Mouse (Mus musculus) heart, postnatal 0 days (tissue): Measurements from ENCODE around the gene Nucb1. TPM values are rescaled to one million over a fixed set of nuclear protein-coding genes. Genes with fewer than 3 reads are reported as not detected.
A peak's percentile ranks its signal among the peaks of the same experiment; 100 is the strongest.

Source experiments
- ATAC-seq: fragments of 200-750 bp; cut with Nextera tagmentation; 2 replicates; pipeline ENCODE4 v1.8.0; 2017; ENCODE audit warnings: low read depth, moderate number of reproducible peaks, moderate library complexity; ENCODE audit not compliant: insufficient read depth
- DNase-seq: peaks from one replicate; pipeline ENCODE4 v3.0.0-alpha.2; 2016; ENCODE audit warnings: low spot score
- H3K27ac ChIP-seq: fragments of 300-500 bp; sonication (generic); 2 replicates; pipeline ENCODE4 v1.5.1; 2014; ENCODE audit warnings: low read depth, mild to moderate bottlenecking
- H3K27me3 ChIP-seq: fragments of 300-500 bp; sonication (generic); 2 replicates; pipeline ENCODE4 v1.6.1; 2014; ENCODE audit warnings: low read length, mixed read lengths; ENCODE audit not compliant: control insufficient read depth, insufficient read depth
- H3K36me3 ChIP-seq: fragments of 300-500 bp; sonication (generic); replicated peaks from 2 replicates; pipeline ENCODE4 v1.6.1; 2014; ENCODE audit warnings: low read length, mixed read lengths; ENCODE audit not compliant: control insufficient read depth, insufficient read depth
- H3K4me1 ChIP-seq: fragments of 300-500 bp; sonication (generic); 2 replicates; pipeline ENCODE4 v1.6.1; 2014; ENCODE audit warnings: antibody characterized with exemption; ENCODE audit not compliant: control insufficient read depth, insufficient read depth
- H3K4me2 ChIP-seq: fragments of 300-500 bp; sonication (generic); 2 replicates; pipeline ENCODE4 v1.6.1; 2014; ENCODE audit warnings: low read depth, mild to moderate bottlenecking, low read length, moderate library complexity
- H3K4me3 ChIP-seq: fragments of 300-500 bp; sonication (generic); 2 replicates; pipeline ENCODE4 v1.5.1; 2014; ENCODE audit warnings: low read depth, low read length
- H3K9ac ChIP-seq: fragments of 300-500 bp; sonication (generic); replicated peaks from 2 replicates; pipeline ENCODE4 v1.6.1; 2014; ENCODE audit warnings: low read depth, low read length, mixed read lengths
- H3K9me3 ChIP-seq: fragments of 300-500 bp; sonication (generic); replicated peaks from 2 replicates; pipeline ENCODE4 v1.6.1; 2016; ENCODE audit warnings: low read length; ENCODE audit not compliant: control insufficient read depth
- CTCF ChIP-seq: IDR thresholded peaks from 2 replicates; pipeline ENCODE4 v1.5.1; 2016; ENCODE audit warnings: antibody characterized with exemption, control low read depth, low read depth
- EP300 ChIP-seq: IDR thresholded peaks from 2 replicates; pipeline ENCODE4 v1.6.1; 2016; ENCODE audit warnings: antibody characterized with exemption, low read depth
- WGBS: fragments of 180-500 bp; shearing (Covaris S2); extraction: QIAGEN DNeasy Blood & Tissue Kit; methylation state at CpG from one replicate; pipeline ENCODE4 v1.1.7; 2014; 5-methylcytosine and 5-hydroxymethylcytosine counted together
- polyA plus RNA-seq: library from polyadenylated mRNA; unstranded; fragments of >200 nt; fragmentation: Nextera tagmentation; extraction: Ambion mirVana; gene quantifications from 2 replicates; pipeline ENCODE4 v1.2.1, GENCODE M21; 2015
- total RNA-seq: library from RNA; depleted of rRNA; stranded (reverse); fragments of >200 nt; gene quantifications from 2 replicates; pipeline ENCODE4 v1.2.3, GENCODE M21; 2014; ENCODE audit warnings: low replicate concordance

Gene Nucb1
- total and polyA plus RNA-seq, 2 experiments from 2014 or later, result 78.4 to 110 TPM

DNA sequence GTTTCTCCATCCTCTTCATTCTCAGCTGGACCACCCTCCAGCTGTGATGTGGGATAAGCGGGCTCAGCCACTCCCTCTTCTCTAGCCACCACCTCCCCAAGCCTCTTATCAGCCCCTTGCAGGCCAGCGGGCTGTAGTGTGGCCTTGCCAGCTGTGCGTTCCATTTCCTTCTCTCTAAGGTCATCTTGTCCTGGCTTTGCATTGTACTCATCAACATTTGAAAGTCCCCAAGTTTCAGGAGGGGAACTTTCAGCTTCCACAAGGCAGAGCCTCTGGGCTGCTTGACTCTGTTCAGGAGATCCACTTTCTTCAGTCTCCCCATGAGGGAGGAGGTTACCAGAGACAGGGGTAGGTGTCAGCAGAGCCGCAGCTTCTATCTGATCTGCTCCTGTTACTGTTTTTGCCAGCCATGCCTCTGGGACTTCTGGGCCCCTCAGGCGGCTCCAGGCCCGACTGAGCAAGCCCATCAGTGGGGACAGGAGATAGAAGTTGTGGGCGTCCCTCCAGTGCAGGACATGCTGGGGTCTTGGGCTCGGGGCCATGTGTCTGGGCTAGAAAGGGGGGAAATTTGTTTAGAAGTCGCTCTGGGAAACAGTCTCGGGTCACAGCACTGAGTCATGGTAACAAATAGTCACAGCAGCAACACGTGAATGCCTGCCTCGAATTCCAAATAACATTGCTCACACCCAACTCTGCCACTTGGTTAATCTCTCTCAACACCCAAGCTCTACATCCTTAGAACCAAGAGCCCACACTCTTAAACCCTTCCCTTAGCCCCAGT lies 14.8 kb upstream of the Nucb1 start:
- H3K27me3 ChIP-seq, result no peaks in the 10 kb centered on the region
- peak overlapping the region; percentile 76 for H3K4me3 ChIP-seq
- ATAC-seq (peak; percentile 24), DNase-seq (peak; percentile 83)
- H3K9ac ChIP-seq, result peak overlapping the region; percentile 85
- H3K4me2 ChIP-seq, result peak overlapping the region; percentile 74
- no peaks in the 10 kb centered on the region for H3K9me3 ChIP-seq
- H3K4me1 ChIP-seq, result peaks cover 36% of the 10 kb centered on the region
- TF ChIP-seq EP300, result no peak
- TF ChIP-seq CTCF, result no peak
- WGBS, result 4% methylated on average over 12 of the region's 12 CpGs
- peak overlapping the region; percentile 97 for H3K27ac ChIP-seq
- H3K36me3 ChIP-seq, result peaks cover 12% of the 10 kb centered on the region; the same call in 1 of the 2 replicates

DNA sequence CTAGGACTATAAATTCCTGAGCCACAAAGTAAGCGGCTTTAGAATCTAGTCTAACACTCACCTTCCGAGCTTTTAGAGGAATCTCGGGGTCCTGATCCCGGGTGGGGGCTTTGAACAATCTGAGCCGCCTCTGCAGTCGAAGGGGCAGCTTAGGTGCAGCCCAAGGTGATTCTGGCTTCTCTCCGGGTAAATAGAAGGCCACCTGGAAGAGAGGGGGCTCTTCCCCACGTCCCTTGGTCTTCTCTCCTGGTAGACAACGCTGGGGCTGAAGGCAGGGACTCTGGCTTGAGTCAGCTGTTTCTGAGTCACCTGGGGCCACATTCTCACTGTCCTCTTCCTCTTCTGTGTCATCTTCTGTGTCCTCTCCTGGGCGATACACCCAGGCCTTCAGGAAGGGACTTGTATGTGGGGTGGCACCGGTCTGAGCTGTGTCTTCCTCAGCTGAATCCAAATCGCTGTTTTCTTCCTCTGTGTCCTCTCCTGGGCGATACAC lies 13.5 kb upstream of the Nucb1 start:
- Histone ChIP-seq H3K4me3 (peak overlapping the region; percentile 29), H3K9me3 (no peaks in the 10 kb centered on the region), H3K36me3 (peaks cover 12% of the 10 kb centered on the region; the same call in 1 of the 2 replicates), H3K9ac (peak overlapping the region; percentile 25; the same call in 1 of the 2 replicates), H3K4me2 (peak overlapping the region; percentile 57), H3K4me1 (peaks cover 26% of the 10 kb centered on the region), H3K27me3 (no peaks in the 10 kb centered on the region), H3K27ac (no peak overlapping the region)
- no peak for DNase-seq
- no peak for ATAC-seq
- WGBS, result 71% methylated on average over 13 of the region's 13 CpGs
- TF ChIP-seq CTCF (no peak), EP300 (no peak)

DNA sequence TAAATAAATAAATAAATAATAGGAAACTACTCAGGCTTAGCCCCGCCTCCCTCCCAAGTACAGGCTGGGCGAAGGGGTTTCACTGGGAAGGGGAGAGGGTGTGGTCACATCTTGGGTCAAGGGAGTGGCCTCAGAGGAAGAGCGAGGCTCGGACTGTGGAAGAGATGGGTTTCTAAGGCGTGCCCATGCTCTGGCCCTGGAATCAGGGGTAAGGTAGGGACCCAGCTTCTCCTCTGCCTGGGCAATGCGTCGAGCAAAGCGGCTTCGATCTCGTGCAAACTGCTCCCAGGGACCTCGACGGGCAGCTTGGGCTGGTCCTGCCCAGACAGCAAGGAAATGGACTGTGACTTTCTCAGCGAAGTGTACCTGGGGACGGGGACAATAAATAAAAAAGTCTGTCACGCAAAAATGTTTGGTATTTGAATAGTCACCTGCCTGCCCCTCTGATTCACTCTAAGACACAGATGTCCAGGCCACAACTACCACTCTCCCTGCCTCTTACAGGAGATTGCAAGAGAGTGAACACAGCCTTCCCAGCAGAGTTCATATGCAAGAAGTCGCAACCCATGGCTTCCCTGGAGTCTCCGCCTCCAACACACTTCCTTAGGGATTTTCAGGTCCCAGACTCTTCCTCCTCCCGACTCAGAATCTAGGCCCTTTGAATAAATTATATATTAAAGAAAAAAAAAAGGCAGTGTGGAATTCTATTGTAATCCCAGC lies 12.9 kb upstream of the Nucb1 start:
- Histone ChIP-seq H3K9me3 (no peaks in the 10 kb centered on the region), H3K27me3 (no peaks in the 10 kb centered on the region), H3K4me2 (peak overlapping the region; percentile 57), H3K9ac (peak overlapping the region; percentile 25; the same call in 1 of the 2 replicates), H3K4me1 (peaks cover 26% of the 10 kb centered on the region), H3K4me3 (peak overlapping the region; percentile 29), H3K36me3 (peaks cover 12% of the 10 kb centered on the region; the same call in 1 of the 2 replicates), H3K27ac (no peak overlapping the region)
- no peak for TF ChIP-seq CTCF
- TF ChIP-seq EP300, result no peak
- 69% methylated on average over 18 of the region's 18 CpGs for WGBS
- no peak for DNase-seq
- no peak for ATAC-seq

DNA sequence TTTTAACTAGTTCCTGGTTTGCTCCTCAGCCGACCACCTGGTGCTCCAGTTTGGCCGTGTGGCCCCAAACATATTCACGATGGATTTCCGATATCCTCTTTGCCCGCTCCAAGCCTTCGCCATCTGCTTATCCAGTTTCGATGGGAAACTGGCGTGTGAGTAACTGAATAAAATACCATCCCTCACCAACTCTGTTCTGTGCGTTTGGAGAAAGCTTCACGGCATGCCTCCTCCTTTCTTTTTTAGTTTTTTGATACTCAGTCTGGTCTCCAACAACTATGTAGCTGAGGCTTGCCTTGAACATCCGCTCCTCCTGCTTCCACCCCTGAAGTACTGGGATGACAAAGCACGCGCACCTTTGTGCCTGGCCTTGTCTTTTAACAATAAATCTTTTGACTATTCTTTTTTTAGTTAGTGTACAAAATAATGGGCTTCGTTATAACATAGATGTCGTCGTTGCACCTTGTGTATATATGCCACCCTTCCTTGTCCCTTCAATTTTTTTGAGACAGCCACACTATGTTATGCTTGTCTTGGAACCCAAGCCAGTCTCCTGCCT lies 12.1 kb upstream of the Nucb1 start:
- no peak for ATAC-seq
- Histone ChIP-seq H3K27ac (peak overlapping the region; percentile 69; the same call in 1 of the 2 replicates), H3K4me1 (peaks cover 26% of the 10 kb centered on the region), H3K4me3 (peak overlapping the region; percentile 50), H3K36me3 (peaks cover 12% of the 10 kb centered on the region; the same call in 1 of the 2 replicates), H3K27me3 (no peaks in the 10 kb centered on the region), H3K9ac (peak overlapping the region; percentile 38; the same call in 1 of the 2 replicates), H3K9me3 (no peaks in the 10 kb centered on the region), H3K4me2 (peak overlapping the region; percentile 60)
- TF ChIP-seq EP300 (no peak), CTCF (no peak)
- DNase-seq, result no peak
- WGBS, result 53% methylated on average over 16 of the region's 16 CpGs

DNA sequence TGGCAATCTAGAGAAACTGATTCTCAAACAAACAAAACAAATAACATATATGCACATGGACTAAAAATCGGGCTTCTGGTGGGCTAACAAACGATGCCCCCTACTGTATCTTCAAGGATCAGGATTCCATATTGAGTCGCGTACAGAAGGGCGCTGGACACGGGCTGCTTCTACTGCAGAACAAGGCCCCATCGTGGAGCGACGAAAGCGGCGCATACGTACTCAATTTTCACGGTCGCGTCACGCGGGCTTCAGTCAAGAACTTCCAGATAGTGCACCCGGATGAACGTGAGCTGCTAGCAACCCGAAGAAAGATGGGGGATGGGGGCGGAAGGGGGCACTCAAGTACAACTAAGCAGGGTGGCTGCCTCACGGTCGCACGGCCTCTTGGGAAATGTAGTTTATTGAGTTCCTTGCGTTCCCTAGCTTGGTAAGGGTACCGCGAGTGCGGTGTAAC lies 11.6 kb upstream of the Nucb1 start:
- H3K36me3 ChIP-seq, result peaks cover 12% of the 10 kb centered on the region; the same call in 1 of the 2 replicates
- H3K27me3 ChIP-seq, result no peaks in the 10 kb centered on the region
- peak overlapping the region; percentile 50 for H3K4me3 ChIP-seq
- H3K4me2 ChIP-seq, result peak overlapping the region; percentile 60
- peaks cover 26% of the 10 kb centered on the region for H3K4me1 ChIP-seq
- TF ChIP-seq CTCF (peak; percentile 12; the same call in 1 of the 2 replicates), EP300 (no peak)
- DNase-seq, result peak; percentile 87
- ATAC-seq, result peak; percentile 27; the same call in 1 of the 2 replicates
- under 1% methylated on average over 28 of the region's 28 CpGs for WGBS
- peak overlapping the region; percentile 69 for H3K27ac ChIP-seq
- no peaks in the 10 kb centered on the region for H3K9me3 ChIP-seq
- peak overlapping the region; percentile 38 for H3K9ac ChIP-seq
